Comparison of ENCODE assay signal across 10 mouse cellular contexts in genomic region chr1:90813226-90813625, GRCm38 (mm10). TPM values are rescaled to one million over a fixed set of nuclear protein-coding genes. Genes with fewer than 3 reads are reported as not detected.
"Had no signal": no experiment of that assay in that cellular context is flagged by ENCODE, and none has a peak within 500 bp of the region (broad histone marks: within the 10 kb centered on the region; RNA-seq: fewer than 3 reads in every experiment).

No protein-coding gene starts in this region.

- DNase-seq: kidney, adult 2 months; kidney, postnatal 14 days; liver; liver, embryonic 13.5 days; liver, postnatal 0 days; lung, postnatal 14 days; spleen, adult 18-20 months; thymus, adult 2 months; thymus, postnatal 25 days had no signal

RNA-seq across cellular contexts. Expression of gene Col6a3, which starts 30.5 kb away (rescaled TPM):
- total RNA-seq: monocyte, adult 5-6 weeks had no signal
